Mouse (Mus musculus) c-Kit-positive CD71-positive TER-119-negative erythroid progenitor cells, embryonic 14.5 days (primary cell): ENCODE measurements around the gene Odaph.

ENCODE experiments used
- DNase-seq: peaks from one replicate; pipeline ENCODE4 v3.0.0-alpha.2; 2013; ENCODE audit warnings: low read depth

The Odaph gene

GRCm38 (mm10) chr5:91989261-91989660 lies 2.0 kb downstream of the Odaph start:
- DNase-seq, result no peak

GRCm38 (mm10) chr5:91991191-91991937 lies 4.1 kb downstream of the Odaph start:
- no peak for DNase-seq

DNA sequence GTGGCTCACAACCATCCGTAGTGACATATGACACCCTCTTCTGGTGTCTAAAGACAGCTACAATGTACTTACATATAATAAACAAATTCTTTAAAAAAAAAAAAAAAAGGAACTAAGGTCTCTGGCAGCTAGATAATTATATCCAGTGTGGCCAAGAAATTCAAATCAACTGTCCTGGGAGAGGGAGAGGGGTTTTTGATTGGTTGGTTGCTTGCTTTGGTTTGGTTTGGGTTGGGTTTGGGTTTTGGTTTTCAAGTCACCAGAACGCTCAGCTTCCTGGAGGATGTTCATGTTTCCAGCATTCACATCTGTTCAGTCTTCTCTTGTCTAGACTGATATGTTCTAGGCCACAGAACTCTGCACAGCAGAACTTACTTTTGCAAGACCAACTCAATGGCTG lies 5.8 kb downstream of the Odaph start:
- DNase-seq, result no peak

DNA sequence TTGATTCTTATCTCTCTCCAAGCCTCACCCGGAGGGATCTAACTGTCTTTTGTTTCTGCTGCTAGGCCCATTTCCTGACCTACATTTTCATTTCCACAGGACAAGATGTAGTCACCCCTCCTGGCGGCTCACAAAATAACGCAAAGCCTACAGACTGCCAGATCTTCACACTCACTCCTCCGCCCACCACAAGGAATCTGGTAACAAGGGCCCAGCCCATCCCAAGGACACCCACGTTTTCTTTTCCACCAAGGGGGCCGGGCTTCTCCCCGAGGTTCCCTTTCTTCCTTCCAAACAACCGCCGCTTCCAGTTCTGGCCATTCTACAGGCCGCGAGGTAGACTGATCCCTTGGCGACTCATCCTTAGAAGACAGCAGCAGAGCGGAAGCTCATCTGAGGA lies 7.3 kb downstream of the Odaph start:
- DNase-seq, result no peak

DNA sequence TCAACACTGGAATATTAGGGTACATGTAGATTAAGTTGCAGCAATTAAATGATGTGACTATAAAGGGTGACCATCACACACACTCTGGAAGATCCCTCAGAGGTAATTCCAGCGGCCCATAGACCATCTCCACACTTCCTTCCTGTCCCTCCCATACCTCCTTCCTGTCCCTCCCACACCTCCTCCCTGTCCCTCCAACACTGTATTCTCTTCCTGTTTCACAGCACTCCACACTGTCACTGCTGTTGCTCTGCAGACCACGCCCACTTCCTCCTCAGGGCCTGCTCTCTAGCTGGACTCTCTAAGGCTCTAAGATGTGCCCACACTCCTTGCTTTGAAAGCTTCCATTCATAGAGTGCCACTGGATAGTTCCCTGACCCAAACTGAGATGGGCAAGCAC lies 13.5 kb downstream of the Odaph start:
- no peak for DNase-seq

DNA sequence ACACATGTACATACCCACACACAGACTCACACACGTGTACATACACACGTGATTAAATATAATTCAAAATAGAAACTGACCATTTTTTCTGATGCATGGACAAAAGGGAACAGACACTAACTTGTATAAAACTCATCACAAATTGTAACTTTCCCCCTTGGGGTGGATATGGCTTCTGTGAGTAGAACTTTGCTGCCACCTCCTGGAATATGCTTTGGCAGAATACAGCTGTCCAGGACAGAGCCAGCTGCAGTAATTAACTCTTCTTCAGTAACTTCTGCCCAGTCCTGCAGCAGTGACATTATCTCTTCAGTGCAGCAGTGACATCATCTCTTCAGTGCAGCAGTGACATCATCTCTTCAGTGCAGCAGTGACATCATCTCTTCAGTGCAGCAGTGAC lies 15.7 kb downstream of the Odaph start:
- DNase-seq, result no peak

GRCm38 (mm10) chr5:92009827-92010226 lies 22.6 kb downstream of the Odaph start:
- DNase-seq, result peak; percentile 10

GRCm38 (mm10) chr5:92011756-92012155 lies 24.5 kb downstream of the Odaph start:
- DNase-seq, result no peak

GRCm38 (mm10) chr5:92019960-92020359 lies 32.7 kb downstream of the Odaph start:
- no peak for DNase-seq

DNA sequence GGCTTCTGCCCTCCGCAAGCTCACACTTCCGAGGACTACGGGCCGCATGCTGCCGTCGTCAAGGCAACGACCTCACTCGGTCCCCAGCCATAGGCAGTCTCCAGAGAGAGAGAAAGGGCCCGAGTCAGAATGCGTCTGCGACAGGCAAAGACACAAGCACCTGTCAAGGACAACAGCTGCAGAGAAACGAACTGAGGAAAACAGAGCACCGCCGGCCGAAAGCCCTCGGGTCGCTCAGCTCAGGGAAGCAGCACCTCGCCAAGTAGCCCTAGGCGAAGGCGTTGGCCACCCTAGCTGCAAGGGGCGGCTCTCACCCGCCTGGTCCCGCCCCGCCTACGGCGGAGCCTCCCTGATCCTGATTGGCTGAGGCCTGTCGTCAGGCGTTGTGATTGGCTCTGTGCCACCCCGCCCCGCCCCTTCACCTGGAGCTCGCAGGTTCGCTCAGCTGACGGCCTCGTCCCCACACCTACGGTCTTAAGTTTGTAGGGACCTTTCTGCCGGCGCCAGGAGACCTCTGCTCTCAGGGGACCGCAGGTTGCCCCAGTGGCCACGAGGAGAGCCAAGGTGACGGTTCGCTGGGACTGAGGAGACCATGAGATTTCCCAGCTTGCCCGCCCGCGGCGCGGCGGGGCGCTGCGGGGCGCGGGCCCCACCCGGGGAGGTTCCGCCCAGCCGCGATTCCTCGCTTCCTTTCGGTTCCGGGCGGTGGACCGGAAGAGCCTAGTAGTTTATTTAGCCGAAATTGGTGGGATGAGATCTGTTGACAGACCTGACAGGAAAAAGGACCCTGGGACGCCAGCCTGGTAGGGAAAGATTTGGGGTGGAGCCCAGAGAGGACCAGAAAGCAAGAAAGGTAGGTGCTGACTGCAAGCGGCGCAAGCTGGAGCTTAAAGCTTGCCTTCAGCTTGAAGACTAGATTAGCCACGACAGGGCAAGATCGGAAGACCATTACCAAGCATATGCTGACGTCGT lies 55.4 kb downstream of the Odaph start:
- peak; percentile 80 for DNase-seq

DNA sequence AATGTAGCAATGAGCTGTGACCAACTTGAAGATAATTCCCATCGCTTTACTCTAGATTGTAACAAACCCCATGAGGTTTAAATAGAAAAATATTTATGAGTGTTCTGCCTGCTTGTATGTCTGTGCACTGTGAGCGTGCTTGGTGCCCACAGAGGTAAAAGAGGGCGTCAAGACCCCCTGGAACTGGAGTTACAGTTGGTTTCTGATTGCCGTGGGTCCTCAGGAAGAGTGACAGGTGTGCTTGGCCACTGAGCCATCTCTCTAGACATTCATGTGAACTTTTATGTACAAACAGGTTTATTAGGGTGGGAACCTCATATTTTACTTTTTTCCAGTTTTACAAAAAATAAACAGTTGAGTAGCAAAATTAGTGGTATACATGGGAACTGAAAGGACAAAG lies 56.5 kb downstream of the Odaph start, which contains the start of gene Cdkl2:
Gene Cdkl2, minus strand, starts transcription at position 101 of the 400 bp plus-strand sequence.
- no peak for DNase-seq
